Mouse (Mus musculus): ENCODE data around the gene Olfr372. TPM values are rescaled to one million over a fixed set of nuclear protein-coding genes. Genes with fewer than 3 reads are reported as not detected.
"Not testable (repeated sequence)": the region's sequence is repeated elsewhere in the genome, so short reads cannot be mapped to it uniquely, and the experiment has no call there.

Gene Olfr372
- polyA plus RNA-seq, 1 experiment from 2014 or later = not detected

DNA sequence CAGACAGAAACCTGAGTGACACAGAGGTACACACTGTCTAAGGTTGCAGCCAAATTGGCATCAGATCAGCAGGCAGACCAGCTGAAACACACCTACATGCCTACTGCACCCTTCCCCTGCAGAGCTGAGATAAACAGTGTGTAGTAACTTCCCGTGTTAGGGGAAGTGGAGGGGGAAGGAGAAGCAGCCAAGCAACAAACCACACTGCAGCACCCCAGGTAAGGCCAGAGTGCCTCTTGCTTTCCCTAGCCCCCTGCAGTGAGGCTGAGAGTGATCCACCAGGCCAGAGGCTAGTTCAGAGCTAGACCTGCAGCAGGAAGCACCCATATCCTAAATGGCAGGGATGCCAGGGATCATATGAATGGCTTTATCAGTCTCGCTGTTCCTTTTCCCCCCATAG is 23.7 kb upstream of the Olfr372 start:
- not testable (repeated sequence) for H3K27me3 ChIP-seq (replicated peaks; ENCODE audit: control insufficient read depth, insufficient read depth, low read length); H3K4me1 ChIP-seq (ENCODE audit: control insufficient read depth, insufficient read depth, low read length); H3K27ac ChIP-seq (ENCODE audit: low read depth, low read length); H3K4me2 ChIP-seq (ENCODE audit: low read length); H3K4me3 ChIP-seq (ENCODE audit: low read depth, low read length); H3K9me3 ChIP-seq (replicated peaks; ENCODE audit: control insufficient read depth, low read length); H3K36me3 ChIP-seq (ENCODE audit: control insufficient read depth, insufficient read depth, low read length); DNase-seq (ENCODE audit: low spot score); H3K9ac ChIP-seq (ENCODE audit: low read length); ATAC-seq
- WGBS = 80% methylated on average over 2 of the region's 2 CpGs

DNA sequence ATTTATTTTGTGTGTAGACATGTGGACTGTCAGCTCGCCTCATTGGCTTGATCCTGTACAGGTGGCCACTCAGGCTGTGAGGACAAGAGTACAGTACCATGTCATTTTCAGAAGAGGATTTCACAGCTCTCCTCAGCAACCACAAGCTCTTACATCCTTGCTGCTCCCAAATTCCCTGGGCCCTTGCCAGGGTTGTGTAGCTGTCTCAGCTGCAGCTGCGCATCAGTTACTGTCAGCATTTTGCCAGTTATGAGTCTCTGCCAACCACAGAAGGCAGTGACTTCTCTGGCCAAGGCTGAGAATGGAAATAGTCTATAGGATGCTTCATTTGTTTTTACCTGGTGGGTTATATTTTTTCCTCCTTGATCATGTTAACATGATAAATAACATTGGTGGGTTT is 22.9 kb upstream of the Olfr372 start:
- H3K4me1 ChIP-seq (ENCODE audit: control insufficient read depth, insufficient read depth, low read length) = no peaks in the 10 kb centered on the region
- no peak overlapping the region for H3K9ac ChIP-seq (ENCODE audit: low read length)
- no peaks in the 10 kb centered on the region for H3K36me3 ChIP-seq (ENCODE audit: control insufficient read depth, insufficient read depth, low read length)
- H3K4me2 ChIP-seq (ENCODE audit: low read length) = no peak overlapping the region
- no peaks in the 10 kb centered on the region for H3K9me3 ChIP-seq (replicated peaks; ENCODE audit: control insufficient read depth, low read length)
- WGBS = 67% methylated on average over 2 of the region's 2 CpGs
- no peaks in the 10 kb centered on the region for H3K27me3 ChIP-seq (replicated peaks; ENCODE audit: control insufficient read depth, insufficient read depth, low read length)
- no peak for ATAC-seq
- DNase-seq (ENCODE audit: low spot score) = peak; percentile 13
- no peak overlapping the region for H3K27ac ChIP-seq (ENCODE audit: low read depth, low read length)
- H3K4me3 ChIP-seq (ENCODE audit: low read depth, low read length) = no peak overlapping the region

DNA sequence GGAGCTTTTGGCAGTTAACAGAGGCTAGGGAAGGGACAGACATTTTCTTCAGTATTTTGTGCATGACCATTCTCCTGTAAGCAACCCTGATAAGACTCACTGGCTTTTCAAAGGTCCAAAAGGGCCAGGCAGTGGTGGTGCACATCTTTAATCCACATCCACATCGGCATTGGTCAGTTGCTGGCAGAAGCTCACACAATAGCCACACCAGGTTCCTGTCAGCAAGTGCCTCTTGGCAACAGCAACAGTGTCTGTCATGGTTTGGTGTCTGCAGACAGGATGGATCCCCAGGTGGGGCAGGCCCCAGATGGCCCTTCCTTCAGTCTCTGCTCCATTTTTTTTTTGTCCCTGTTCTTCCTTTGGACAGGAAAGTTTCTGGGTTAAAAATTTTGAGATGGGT is 22.0 kb upstream of the Olfr372 start:
- H3K9ac ChIP-seq (ENCODE audit: low read length); H3K4me1 ChIP-seq (ENCODE audit: control insufficient read depth, insufficient read depth, low read length); H3K4me2 ChIP-seq (ENCODE audit: low read length); H3K27me3 ChIP-seq (replicated peaks; ENCODE audit: control insufficient read depth, insufficient read depth, low read length); H3K4me3 ChIP-seq (ENCODE audit: low read depth, low read length); ATAC-seq; H3K9me3 ChIP-seq (replicated peaks; ENCODE audit: control insufficient read depth, low read length); DNase-seq (ENCODE audit: low spot score); H3K36me3 ChIP-seq (ENCODE audit: control insufficient read depth, insufficient read depth, low read length); H3K27ac ChIP-seq (ENCODE audit: low read depth, low read length): not testable (repeated sequence)
- WGBS = 75% methylated on average over 1 of the region's 1 CpGs

DNA sequence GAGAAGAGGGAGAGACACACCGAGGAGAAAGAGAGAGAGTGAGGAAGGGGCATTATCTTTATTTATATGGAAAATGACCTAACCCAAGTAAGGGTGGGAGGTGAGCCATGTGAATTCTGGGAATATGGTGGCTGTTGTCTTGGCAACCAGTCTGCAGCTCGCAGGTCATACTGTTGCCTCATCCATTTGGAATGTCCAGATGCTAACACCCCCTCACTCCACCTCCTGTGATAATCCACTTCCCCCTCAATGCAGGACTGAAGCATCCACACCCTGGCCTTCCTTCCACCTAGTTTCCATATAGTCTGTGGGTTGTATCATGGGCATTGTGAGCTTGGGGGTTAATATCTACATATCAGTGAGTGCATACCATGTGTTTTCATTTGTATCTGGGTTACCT is 21.2 kb upstream of the Olfr372 start:
- DNase-seq (ENCODE audit: low spot score) = no peak
- H3K4me1 ChIP-seq (ENCODE audit: control insufficient read depth, insufficient read depth, low read length) = no peaks in the 10 kb centered on the region
- no peaks in the 10 kb centered on the region for H3K36me3 ChIP-seq (ENCODE audit: control insufficient read depth, insufficient read depth, low read length)
- no peak overlapping the region for H3K4me2 ChIP-seq (ENCODE audit: low read length)
- ATAC-seq = no peak
- H3K27ac ChIP-seq (ENCODE audit: low read depth, low read length) = no peak overlapping the region
- H3K27me3 ChIP-seq (replicated peaks; ENCODE audit: control insufficient read depth, insufficient read depth, low read length) = no peaks in the 10 kb centered on the region
- no peak overlapping the region for H3K4me3 ChIP-seq (ENCODE audit: low read depth, low read length)
- 58% methylated on average over 2 of the region's 2 CpGs for WGBS
- H3K9me3 ChIP-seq (replicated peaks; ENCODE audit: control insufficient read depth, low read length) = no peaks in the 10 kb centered on the region
- no peak overlapping the region for H3K9ac ChIP-seq (ENCODE audit: low read length)

DNA sequence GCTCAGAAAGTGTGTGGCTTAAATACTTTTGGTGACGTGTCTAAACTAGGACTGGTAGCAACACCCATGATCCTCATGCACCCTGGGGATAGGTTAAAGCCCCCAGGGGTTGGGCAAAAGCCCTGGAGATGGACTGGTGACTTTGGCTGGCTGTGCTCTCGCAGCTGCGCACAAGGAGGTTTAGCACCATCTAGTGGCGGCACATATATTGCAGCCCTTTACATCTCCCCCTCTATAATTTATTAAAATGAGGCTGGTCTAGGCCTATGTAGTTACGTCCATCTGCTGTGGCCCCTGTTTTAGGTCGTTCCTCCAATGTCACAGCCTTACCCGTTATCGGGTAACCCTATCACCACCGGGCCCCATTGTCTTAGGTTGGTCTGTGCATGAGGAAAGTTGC is 16.1 kb upstream of the Olfr372 start:
- not testable (repeated sequence) for H3K27me3 ChIP-seq (replicated peaks; ENCODE audit: control insufficient read depth, insufficient read depth, low read length); H3K4me1 ChIP-seq (ENCODE audit: control insufficient read depth, insufficient read depth, low read length); H3K9me3 ChIP-seq (replicated peaks; ENCODE audit: control insufficient read depth, low read length); H3K9ac ChIP-seq (ENCODE audit: low read length); ATAC-seq; H3K4me2 ChIP-seq (ENCODE audit: low read length); H3K36me3 ChIP-seq (ENCODE audit: control insufficient read depth, insufficient read depth, low read length); H3K27ac ChIP-seq (ENCODE audit: low read depth, low read length); DNase-seq (ENCODE audit: low spot score); H3K4me3 ChIP-seq (ENCODE audit: low read depth, low read length)
- 21% methylated on average over 3 of the region's 9 CpGs for WGBS

DNA sequence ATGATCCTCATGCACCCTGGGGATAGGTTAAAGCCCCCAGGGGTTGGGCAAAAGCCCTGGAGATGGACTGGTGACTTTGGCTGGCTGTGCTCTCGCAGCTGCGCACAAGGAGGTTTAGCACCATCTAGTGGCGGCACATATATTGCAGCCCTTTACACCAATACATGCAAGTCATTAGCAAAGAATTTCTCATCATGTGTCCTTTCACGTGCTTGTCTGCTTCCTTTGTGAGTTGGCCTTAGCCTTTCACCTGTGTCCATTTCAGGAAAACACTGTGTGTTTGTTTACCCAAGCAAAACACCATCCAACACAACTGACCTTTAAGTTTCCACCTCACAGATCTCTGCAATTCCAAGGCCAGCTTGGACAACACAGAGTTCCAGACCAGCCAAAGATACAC is 8.1 kb upstream of the Olfr372 start:
- ATAC-seq; H3K4me1 ChIP-seq (ENCODE audit: control insufficient read depth, insufficient read depth, low read length); H3K36me3 ChIP-seq (ENCODE audit: control insufficient read depth, insufficient read depth, low read length); H3K4me2 ChIP-seq (ENCODE audit: low read length); H3K4me3 ChIP-seq (ENCODE audit: low read depth, low read length); H3K9ac ChIP-seq (ENCODE audit: low read length); H3K9me3 ChIP-seq (replicated peaks; ENCODE audit: control insufficient read depth, low read length); H3K27me3 ChIP-seq (replicated peaks; ENCODE audit: control insufficient read depth, insufficient read depth, low read length); H3K27ac ChIP-seq (ENCODE audit: low read depth, low read length): not testable (repeated sequence)
- DNase-seq (ENCODE audit: low spot score) = peak; percentile 51
- 26% methylated on average over 4 of the region's 4 CpGs for WGBS

DNA sequence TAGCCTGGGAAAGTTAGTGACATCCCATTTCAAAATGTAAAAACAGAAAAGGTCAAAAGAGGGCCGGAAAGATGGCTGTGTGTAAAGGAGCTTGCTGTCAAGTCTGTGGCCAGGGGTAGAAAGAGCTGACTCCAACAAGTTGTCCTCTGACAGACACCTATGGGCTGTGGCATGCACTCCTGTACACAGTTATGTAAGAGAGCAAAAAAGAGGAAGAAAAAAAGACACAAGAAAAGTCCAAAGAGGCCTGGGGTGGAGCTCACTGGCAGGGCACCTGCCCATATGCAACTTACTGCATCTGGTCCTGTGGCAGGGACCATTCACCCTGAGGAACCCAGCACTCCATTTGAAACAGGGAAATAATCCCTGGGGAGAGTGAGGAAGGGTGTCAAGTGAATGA is 1.5 kb downstream of the Olfr372 start:
- no peak overlapping the region for H3K4me2 ChIP-seq (ENCODE audit: low read length)
- ATAC-seq = no peak
- no peaks in the 10 kb centered on the region for H3K36me3 ChIP-seq (ENCODE audit: control insufficient read depth, insufficient read depth, low read length)
- H3K27ac ChIP-seq (ENCODE audit: low read depth, low read length) = no peak overlapping the region
- H3K4me1 ChIP-seq (ENCODE audit: control insufficient read depth, insufficient read depth, low read length) = no peaks in the 10 kb centered on the region
- no peak for DNase-seq (ENCODE audit: low spot score)
- no peak overlapping the region for H3K4me3 ChIP-seq (ENCODE audit: low read depth, low read length)
- no peaks in the 10 kb centered on the region for H3K9me3 ChIP-seq (replicated peaks; ENCODE audit: control insufficient read depth, low read length)
- no peaks in the 10 kb centered on the region for H3K27me3 ChIP-seq (replicated peaks; ENCODE audit: control insufficient read depth, insufficient read depth, low read length)
- 73% methylated on average over 1 of the region's 1 CpGs for WGBS
- no peak overlapping the region for H3K9ac ChIP-seq (ENCODE audit: low read length)

DNA sequence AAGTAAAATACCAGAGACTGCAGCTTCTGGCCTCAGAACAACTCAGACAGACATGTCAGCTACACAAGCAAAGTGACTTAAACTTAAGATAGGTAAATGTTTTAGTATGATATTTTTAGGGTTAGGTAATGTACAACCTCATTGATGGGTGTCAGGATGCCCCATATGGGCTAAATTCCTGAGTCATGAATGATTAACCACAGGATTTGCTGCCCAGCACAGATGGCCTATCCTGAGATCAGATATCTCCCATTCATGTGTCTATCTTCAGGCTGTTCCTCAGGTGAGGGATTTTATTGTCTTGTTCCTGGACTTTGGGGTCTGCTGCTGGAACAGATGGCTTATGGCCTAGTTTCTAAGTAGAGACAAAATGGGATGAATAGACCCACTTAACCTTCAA is 13.6 kb downstream of the Olfr372 start:
- H3K4me2 ChIP-seq (ENCODE audit: low read length); ATAC-seq: not testable (repeated sequence)

DNA sequence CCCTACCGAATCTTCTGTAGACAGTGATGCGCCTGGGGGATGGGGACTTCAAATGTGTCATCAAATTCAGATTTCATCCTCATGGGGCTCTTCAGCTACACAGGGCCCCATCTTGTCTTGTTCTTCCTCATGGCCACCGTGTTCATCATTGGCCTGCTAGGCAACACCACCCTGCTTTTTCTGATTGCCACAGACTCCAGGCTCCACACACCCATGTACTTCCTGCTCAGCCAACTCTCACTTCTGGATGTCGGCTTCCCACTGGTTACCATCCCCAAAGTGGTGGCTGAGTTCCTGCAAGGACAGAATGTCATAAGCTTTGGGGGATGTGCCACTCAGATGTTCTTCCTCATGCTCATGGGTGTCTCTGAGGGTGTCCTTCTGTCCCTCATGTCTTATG is 16.6 kb downstream of the Olfr372 start:
- H3K4me1 ChIP-seq (ENCODE audit: control insufficient read depth, insufficient read depth, low read length); H3K27ac ChIP-seq (ENCODE audit: low read depth, low read length): not testable (repeated sequence)
- WGBS = 90% methylated on average over 3 of the region's 4 CpGs

More for the DNA sequence above, 13.6 kb downstream of the Olfr372 start:
- H3K36me3 ChIP-seq (ENCODE audit: control insufficient read depth, insufficient read depth, low read length); DNase-seq (ENCODE audit: low spot score); H3K4me1 ChIP-seq (ENCODE audit: control insufficient read depth, insufficient read depth, low read length); H3K27me3 ChIP-seq (replicated peaks; ENCODE audit: control insufficient read depth, insufficient read depth, low read length); H3K9ac ChIP-seq (ENCODE audit: low read length); H3K9me3 ChIP-seq (replicated peaks; ENCODE audit: control insufficient read depth, low read length); H3K27ac ChIP-seq (ENCODE audit: low read depth, low read length); H3K4me3 ChIP-seq (ENCODE audit: low read depth, low read length): not testable (repeated sequence)

More for the DNA sequence above, 16.6 kb downstream of the Olfr372 start:
- not testable (repeated sequence) for H3K9me3 ChIP-seq (replicated peaks; ENCODE audit: control insufficient read depth, low read length); H3K4me2 ChIP-seq (ENCODE audit: low read length); H3K36me3 ChIP-seq (ENCODE audit: control insufficient read depth, insufficient read depth, low read length); H3K4me3 ChIP-seq (ENCODE audit: low read depth, low read length); H3K27me3 ChIP-seq (replicated peaks; ENCODE audit: control insufficient read depth, insufficient read depth, low read length); ATAC-seq; H3K9ac ChIP-seq (ENCODE audit: low read length); DNase-seq (ENCODE audit: low spot score)

All from forebrain, embryonic 14.5 days (tissue).